Mouse (Mus musculus): ENCODE results near the gene Olfr221. TPM values are rescaled to one million over a fixed set of nuclear protein-coding genes. Genes with fewer than 3 reads are reported as not detected.

The Olfr221 gene
- polyA plus RNA-seq, 1 experiment from 2014 or later, result not detected

- DNase-seq (ENCODE audit: low spot score) (no peak), ATAC-seq (replicated peaks; ENCODE audit: low FRiP score) (no peak)
- no peaks in the 10 kb centered on the region for H3K9me3 ChIP-seq (ENCODE audit: control insufficient read depth, low read length)
- H3K4me3 ChIP-seq (ENCODE audit: low read depth, low read length), result no peak overlapping the region
- WGBS, result 84% methylated on average over 4 of the region's 4 CpGs
- H3K36me3 ChIP-seq (ENCODE audit: control insufficient read depth, insufficient read depth, low read length), result peaks cover 11% of the 10 kb centered on the region
- H3K4me1 ChIP-seq (replicated peaks; ENCODE audit: control insufficient read depth, insufficient read depth, low read length), result peaks cover 37% of the 10 kb centered on the region
- H3K4me2 ChIP-seq, result no peak overlapping the region
- no peak overlapping the region for H3K27ac ChIP-seq (ENCODE audit: low read depth, low read length)
- 0 out of 2 replicates have a peak, but pooled peaks cover 3% of the 10 kb centered on the region for H3K27me3 ChIP-seq (replicated peaks; ENCODE audit: control insufficient read depth, insufficient read depth, low read length)
- no peak overlapping the region for H3K9ac ChIP-seq (ENCODE audit: low read depth, low read length)
These were observed 30.2 kb downstream of the Olfr221 start for GRCm38 (mm10) chr14:52012085-52012484.

GRCm38 (mm10) chr14:52011683-52012082 is 30.6 kb downstream of the Olfr221 start:
- no peaks in the 10 kb centered on the region for H3K9me3 ChIP-seq (ENCODE audit: control insufficient read depth, low read length)
- no peak overlapping the region for H3K27ac ChIP-seq (ENCODE audit: low read depth, low read length)
- no peak overlapping the region for H3K9ac ChIP-seq (ENCODE audit: low read depth, low read length)
- 0 out of 2 replicates have a peak, but pooled peaks cover 3% of the 10 kb centered on the region for H3K27me3 ChIP-seq (replicated peaks; ENCODE audit: control insufficient read depth, insufficient read depth, low read length)
- no peak overlapping the region for H3K4me2 ChIP-seq
- no peak overlapping the region for H3K4me3 ChIP-seq (ENCODE audit: low read depth, low read length)
- no peak for ATAC-seq (replicated peaks; ENCODE audit: low FRiP score)
- WGBS, result 69% methylated on average over 1 of the region's 1 CpGs
- H3K4me1 ChIP-seq (replicated peaks; ENCODE audit: control insufficient read depth, insufficient read depth, low read length), result peaks cover 33% of the 10 kb centered on the region
- no peak for DNase-seq (ENCODE audit: low spot score)
- peaks cover 14% of the 10 kb centered on the region for H3K36me3 ChIP-seq (ENCODE audit: control insufficient read depth, insufficient read depth, low read length)

- WGBS, result 13% methylated on average over 9 of the region's 9 CpGs
- H3K4me3 ChIP-seq (ENCODE audit: low read depth, low read length), result 0 out of 2 replicates have a peak overlapping the region, but pooled peaks have one; percentile 11
- peaks cover 22% of the 10 kb centered on the region for H3K4me1 ChIP-seq (replicated peaks; ENCODE audit: control insufficient read depth, insufficient read depth, low read length)
- peak overlapping the region; percentile 33 for H3K4me2 ChIP-seq
- DNase-seq (ENCODE audit: low spot score) (peak; percentile 49), ATAC-seq (replicated peaks; ENCODE audit: low FRiP score) (no peak)
- H3K9ac ChIP-seq (ENCODE audit: low read depth, low read length), result no peak overlapping the region
- 0 out of 2 replicates have a peak, but pooled peaks cover 3% of the 10 kb centered on the region for H3K27me3 ChIP-seq (replicated peaks; ENCODE audit: control insufficient read depth, insufficient read depth, low read length)
- no peaks in the 10 kb centered on the region for H3K9me3 ChIP-seq (ENCODE audit: control insufficient read depth, low read length)
- 0 out of 2 replicates have a peak overlapping the region, but pooled peaks have one; percentile 1 for H3K27ac ChIP-seq (ENCODE audit: low read depth, low read length)
- H3K36me3 ChIP-seq (ENCODE audit: control insufficient read depth, insufficient read depth, low read length), result peaks cover 19% of the 10 kb centered on the region
These were observed 31.7 kb downstream of the Olfr221 start for GRCm38 (mm10) chr14:52010446-52011111.

- H3K9ac ChIP-seq (ENCODE audit: low read depth, low read length), result no peak overlapping the region
- no peak overlapping the region for H3K27ac ChIP-seq (ENCODE audit: low read depth, low read length)
- peaks cover 19% of the 10 kb centered on the region for H3K4me1 ChIP-seq (replicated peaks; ENCODE audit: control insufficient read depth, insufficient read depth, low read length)
- 0 out of 2 replicates have a peak, but pooled peaks cover 3% of the 10 kb centered on the region for H3K27me3 ChIP-seq (replicated peaks; ENCODE audit: control insufficient read depth, insufficient read depth, low read length)
- no peaks in the 10 kb centered on the region for H3K9me3 ChIP-seq (ENCODE audit: control insufficient read depth, low read length)
- ATAC-seq (replicated peaks; ENCODE audit: low FRiP score), result no peak
- peak overlapping the region; percentile 33 for H3K4me2 ChIP-seq
- peaks cover 21% of the 10 kb centered on the region for H3K36me3 ChIP-seq (ENCODE audit: control insufficient read depth, insufficient read depth, low read length)
- WGBS, result 69% methylated on average over 6 of the region's 6 CpGs
- no peak overlapping the region for H3K4me3 ChIP-seq (ENCODE audit: low read depth, low read length)
- DNase-seq (ENCODE audit: low spot score), result no peak
These were observed 32.4 kb downstream of the Olfr221 start for GRCm38 (mm10) chr14:52009841-52010240.

GRCm38 (mm10) chr14:52009361-52009760 is 32.9 kb downstream of the Olfr221 start:
- H3K4me2 ChIP-seq, result peak overlapping the region; percentile 51
- H3K4me3 ChIP-seq (ENCODE audit: low read depth, low read length), result no peak overlapping the region
- DNase-seq (ENCODE audit: low spot score), result no peak

GRCm38 (mm10) chr14:52008321-52009203 is 33.7 kb downstream of the Olfr221 start:
- ATAC-seq (replicated peaks; ENCODE audit: low FRiP score) (peak; percentile 83), DNase-seq (ENCODE audit: low spot score) (peak; percentile 86)
- Histone ChIP-seq H3K9me3 (ENCODE audit: control insufficient read depth, low read length) (no peaks in the 10 kb centered on the region), H3K36me3 (ENCODE audit: control insufficient read depth, insufficient read depth, low read length) (peaks cover 27% of the 10 kb centered on the region), H3K4me2 (peak overlapping the region; percentile 51), H3K9ac (ENCODE audit: low read depth, low read length) (0 out of 2 replicates have a peak overlapping the region, but pooled peaks have one; percentile 16), H3K4me1 (replicated peaks; ENCODE audit: control insufficient read depth, insufficient read depth, low read length) (peaks cover 19% of the 10 kb centered on the region), H3K4me3 (ENCODE audit: low read depth, low read length) (no peak overlapping the region), H3K27me3 (replicated peaks; ENCODE audit: control insufficient read depth, insufficient read depth, low read length) (0 out of 2 replicates have a peak, but pooled peaks cover 3% of the 10 kb centered on the region), H3K27ac (ENCODE audit: low read depth, low read length) (no peak overlapping the region)
- whole genome bisulfite sequencing, result 55% methylated on average over 38 of the region's 38 CpGs

More at GRCm38 (mm10) chr14:52009361-52009760, 32.9 kb downstream of the Olfr221 start:
- Histone ChIP-seq H3K27ac (ENCODE audit: low read depth, low read length) (no peak overlapping the region), H3K9ac (ENCODE audit: low read depth, low read length) (0 out of 2 replicates have a peak overlapping the region, but pooled peaks have one; percentile 16), H3K9me3 (ENCODE audit: control insufficient read depth, low read length) (no peaks in the 10 kb centered on the region), H3K36me3 (ENCODE audit: control insufficient read depth, insufficient read depth, low read length) (peaks cover 24% of the 10 kb centered on the region), H3K4me1 (replicated peaks; ENCODE audit: control insufficient read depth, insufficient read depth, low read length) (peaks cover 19% of the 10 kb centered on the region), H3K27me3 (replicated peaks; ENCODE audit: control insufficient read depth, insufficient read depth, low read length) (0 out of 2 replicates have a peak, but pooled peaks cover 3% of the 10 kb centered on the region)
- no peak for ATAC-seq (replicated peaks; ENCODE audit: low FRiP score)
- WGBS, result 64% methylated on average over 26 of the region's 26 CpGs

DNA sequence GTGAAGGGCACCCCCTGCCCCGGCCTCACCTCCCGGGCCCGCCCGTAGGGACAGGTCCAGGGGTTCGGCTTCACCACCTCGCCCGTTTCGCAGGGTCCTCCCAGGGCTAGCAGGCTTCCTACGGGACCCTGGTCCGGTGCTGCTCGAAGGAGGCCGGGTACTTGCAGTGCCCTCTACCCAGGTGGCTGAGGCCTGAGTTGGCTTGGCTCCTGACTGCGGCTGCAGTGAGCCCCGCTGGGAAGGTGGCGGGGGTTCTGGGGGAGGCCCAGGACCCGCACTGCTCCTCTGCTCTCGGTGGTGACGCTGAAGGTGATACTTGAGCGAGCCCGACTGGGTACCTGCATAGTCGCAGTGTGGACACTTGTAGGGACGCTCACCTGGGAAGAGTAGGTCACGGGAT is 35.5 kb downstream of the Olfr221 start:
- H3K4me3 ChIP-seq (ENCODE audit: low read depth, low read length), result no peak overlapping the region
- H3K4me2 ChIP-seq, result no peak overlapping the region
- 96% methylated on average over 23 of the region's 23 CpGs for whole genome bisulfite sequencing
- 0 out of 2 replicates have a peak, but pooled peaks cover 3% of the 10 kb centered on the region for H3K27me3 ChIP-seq (replicated peaks; ENCODE audit: control insufficient read depth, insufficient read depth, low read length)
- DNase-seq (ENCODE audit: low spot score) (peak; percentile 31), ATAC-seq (replicated peaks; ENCODE audit: low FRiP score) (no peak)
- H3K36me3 ChIP-seq (ENCODE audit: control insufficient read depth, insufficient read depth, low read length), result peaks cover 30% of the 10 kb centered on the region
- peaks cover 19% of the 10 kb centered on the region for H3K4me1 ChIP-seq (replicated peaks; ENCODE audit: control insufficient read depth, insufficient read depth, low read length)
- H3K9ac ChIP-seq (ENCODE audit: low read depth, low read length), result no peak overlapping the region
- H3K9me3 ChIP-seq (ENCODE audit: control insufficient read depth, low read length), result no peaks in the 10 kb centered on the region
- no peak overlapping the region for H3K27ac ChIP-seq (ENCODE audit: low read depth, low read length)

DNA sequence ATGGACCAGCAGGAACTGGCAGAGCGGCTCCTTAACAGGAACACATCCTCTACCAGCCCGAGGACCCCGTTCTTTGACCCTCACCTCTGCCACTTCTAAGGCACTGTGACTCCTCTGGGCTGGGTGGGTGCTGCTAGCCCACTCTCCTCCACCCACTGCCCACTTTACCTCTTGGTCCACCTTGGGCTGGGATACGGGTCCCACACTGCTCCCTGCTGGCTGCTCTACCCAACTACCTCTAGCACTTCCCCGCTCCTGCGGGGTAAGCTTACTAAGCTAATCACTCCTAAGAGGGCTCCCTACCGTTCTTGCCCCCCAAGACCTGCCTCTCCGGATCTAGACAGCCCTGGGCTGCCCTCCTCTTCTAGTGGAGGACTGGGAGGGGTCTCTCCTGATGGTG is 36.0 kb downstream of the Olfr221 start:
- no peaks in the 10 kb centered on the region for H3K9me3 ChIP-seq (ENCODE audit: control insufficient read depth, low read length)
- no peak overlapping the region for H3K4me3 ChIP-seq (ENCODE audit: low read depth, low read length)
- WGBS, result 80% methylated on average over 8 of the region's 8 CpGs
- no peak overlapping the region for H3K4me2 ChIP-seq
- H3K4me1 ChIP-seq (replicated peaks; ENCODE audit: control insufficient read depth, insufficient read depth, low read length), result peaks cover 19% of the 10 kb centered on the region
- H3K27me3 ChIP-seq (replicated peaks; ENCODE audit: control insufficient read depth, insufficient read depth, low read length), result 0 out of 2 replicates have a peak, but pooled peaks cover 3% of the 10 kb centered on the region
- no peak overlapping the region for H3K27ac ChIP-seq (ENCODE audit: low read depth, low read length)
- no peak overlapping the region for H3K9ac ChIP-seq (ENCODE audit: low read depth, low read length)
- peak; percentile 33 for DNase-seq (ENCODE audit: low spot score)
- ATAC-seq (replicated peaks; ENCODE audit: low FRiP score), result no peak
- H3K36me3 ChIP-seq (ENCODE audit: control insufficient read depth, insufficient read depth, low read length), result peaks cover 31% of the 10 kb centered on the region

Data from liver, embryonic 11.5 days (tissue).